Mouse (Mus musculus) urinary bladder, adult 18-20 months (tissue): ENCODE measurements around the gene Efna5.

Source experiments
- DNase-seq, 2 experiments: peaks; one replicate each; pipeline ENCODE4 v3.0.0; 2022; ENCODE audit warnings: low spot score in 2 of 2, mixed read lengths in 2 of 2

The Efna5 gene

DNA sequence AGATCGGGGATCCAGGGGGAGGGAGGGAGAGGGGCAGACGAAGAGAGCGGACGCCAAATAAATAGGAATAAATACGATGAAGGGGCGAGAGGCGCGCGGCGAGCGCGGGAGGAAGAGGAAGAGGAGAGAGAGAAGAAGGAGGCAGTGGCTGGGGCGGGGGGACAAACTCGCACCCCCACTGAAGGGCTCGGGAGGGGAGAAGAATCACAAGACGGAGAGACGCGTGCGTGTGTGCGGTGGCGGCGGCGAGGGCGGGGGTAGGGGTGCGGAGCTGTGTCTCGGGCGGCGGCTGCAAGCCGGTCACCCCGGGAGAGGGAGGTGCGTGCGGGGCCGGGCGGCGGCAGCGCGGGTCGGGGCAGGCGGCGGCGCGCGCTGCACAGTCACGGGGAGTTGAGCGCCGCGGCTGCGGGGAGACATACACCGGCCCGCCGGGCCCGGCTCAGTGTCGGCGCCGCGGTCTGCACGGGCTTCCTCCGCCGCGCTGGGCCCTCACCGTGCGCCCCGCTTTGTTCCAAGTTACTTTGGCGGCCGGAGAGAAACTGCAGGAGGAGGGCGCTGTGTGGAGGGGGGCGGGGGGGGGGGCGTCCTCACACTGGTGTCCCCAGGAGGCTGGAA is at the start of gene Efna5:
Gene Efna5, minus strand, starts transcription at position 142 of the 615 bp plus-strand sequence.
- peak; percentile 30 to 57 for DNase-seq

DNA sequence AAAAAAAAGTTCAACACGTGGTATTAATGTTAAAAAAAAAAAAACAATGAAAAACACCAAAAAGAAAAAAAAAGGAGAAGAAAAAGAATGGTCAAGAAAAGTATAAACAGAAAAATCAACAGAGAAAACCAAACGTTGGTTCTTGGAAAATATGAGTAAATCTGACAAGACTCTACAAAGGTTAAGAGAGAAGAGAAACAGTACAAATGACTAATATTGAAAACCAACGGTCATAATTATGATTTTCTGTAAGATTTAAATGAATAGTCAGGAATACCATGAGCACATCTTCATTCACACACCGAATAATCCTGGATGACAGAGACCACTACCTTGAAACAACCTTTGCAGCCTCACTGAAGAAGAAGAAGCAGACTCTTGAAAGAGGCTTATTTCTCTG is 34.2 kb upstream of the Efna5 start:
- no peak for DNase-seq

DNA sequence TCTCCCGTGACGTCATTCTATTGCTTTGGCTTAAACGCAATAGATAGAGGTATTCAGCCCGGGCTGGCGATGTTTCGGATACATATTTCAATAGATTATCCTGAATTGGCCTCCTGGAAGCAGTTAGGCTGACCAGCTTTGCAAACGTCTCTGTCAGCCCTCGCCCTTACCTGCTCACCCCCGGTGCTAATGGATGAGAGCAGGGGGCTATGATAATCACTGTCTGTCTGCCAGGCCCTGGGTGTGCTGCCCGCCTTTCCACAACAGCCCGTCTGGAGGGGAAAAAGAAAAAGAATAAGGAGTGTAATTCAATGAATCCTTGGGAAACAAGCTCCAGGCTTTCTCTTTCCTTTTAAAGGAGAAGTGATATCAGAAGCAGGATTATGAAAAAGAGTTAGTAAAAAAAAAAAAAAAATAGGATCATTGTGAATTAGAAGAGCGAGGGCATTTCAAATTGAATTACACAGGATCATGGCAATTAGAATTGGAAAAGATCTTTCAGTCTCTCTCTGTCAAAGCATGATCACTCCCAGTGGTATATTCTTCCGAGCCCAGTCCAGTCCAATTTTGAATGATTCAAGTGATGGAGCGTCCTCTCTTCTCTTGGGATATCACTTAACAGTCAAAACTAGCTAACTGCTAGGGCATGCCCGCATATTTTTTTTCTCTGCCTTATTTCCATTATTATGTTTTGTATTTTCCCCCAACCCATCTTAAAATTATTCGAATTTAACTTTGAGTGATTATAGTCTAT is 24.8 kb upstream of the Efna5 start:
- no peak for DNase-seq

DNA sequence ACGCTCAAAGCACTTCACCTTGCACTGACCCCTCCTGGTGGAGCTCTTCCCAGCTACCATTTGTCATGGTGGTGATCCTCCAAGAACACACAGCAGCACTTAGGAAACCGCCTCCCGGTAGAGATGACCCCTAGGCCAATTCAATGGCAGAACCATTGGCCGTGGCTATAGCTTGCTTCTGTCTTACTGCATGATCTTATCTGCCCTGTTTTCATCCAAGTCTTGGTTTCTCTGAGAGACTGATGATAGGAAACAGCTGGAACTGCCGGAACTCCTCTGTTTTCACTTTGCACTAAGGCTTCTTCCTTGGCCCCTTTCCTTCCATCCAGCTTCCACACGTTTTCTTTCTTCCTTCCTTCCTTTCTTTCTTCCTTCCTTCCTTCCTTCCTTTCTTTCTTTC is 17.9 kb upstream of the Efna5 start:
- DNase-seq: no peak

DNA sequence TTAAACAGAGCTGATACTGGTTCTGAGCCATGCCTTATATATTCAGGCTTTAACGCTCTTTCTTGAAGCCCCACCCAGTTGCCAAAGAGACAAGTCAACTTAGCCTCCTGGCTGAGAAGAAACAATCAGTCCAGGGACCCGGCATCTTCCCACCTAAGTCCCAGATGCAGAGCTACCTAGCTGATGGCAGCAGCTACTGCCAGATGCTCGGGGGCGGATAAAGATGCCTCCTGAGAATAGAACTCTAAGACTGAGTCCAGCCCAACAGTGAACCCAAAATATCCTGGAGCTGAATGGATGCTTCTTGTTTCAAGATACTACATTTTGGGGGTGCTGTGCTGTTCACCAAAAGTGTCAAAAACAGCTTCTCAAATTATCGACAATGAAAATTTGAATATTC is 8.9 kb upstream of the Efna5 start:
- no peak for DNase-seq

DNA sequence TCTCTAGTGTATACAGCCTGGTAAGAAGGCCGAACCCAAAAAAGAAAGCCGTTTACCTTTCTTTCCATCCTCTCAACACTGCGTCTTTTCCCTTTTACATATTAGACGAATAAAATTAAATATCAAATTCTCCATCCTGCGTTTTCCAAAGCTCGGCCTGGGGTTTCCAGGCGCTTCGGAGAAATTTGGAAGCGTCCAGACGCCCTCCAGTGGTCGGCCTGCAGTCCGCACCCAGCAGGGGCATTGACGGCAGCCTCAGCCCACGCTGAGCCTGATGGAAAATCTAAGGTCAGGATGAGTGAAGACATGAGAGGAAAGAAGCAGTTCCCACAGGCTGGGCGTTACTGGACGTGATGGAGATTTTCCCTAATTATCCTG is 3.0 kb upstream of the Efna5 start:
- peak; percentile 63 to 67 for DNase-seq

DNA sequence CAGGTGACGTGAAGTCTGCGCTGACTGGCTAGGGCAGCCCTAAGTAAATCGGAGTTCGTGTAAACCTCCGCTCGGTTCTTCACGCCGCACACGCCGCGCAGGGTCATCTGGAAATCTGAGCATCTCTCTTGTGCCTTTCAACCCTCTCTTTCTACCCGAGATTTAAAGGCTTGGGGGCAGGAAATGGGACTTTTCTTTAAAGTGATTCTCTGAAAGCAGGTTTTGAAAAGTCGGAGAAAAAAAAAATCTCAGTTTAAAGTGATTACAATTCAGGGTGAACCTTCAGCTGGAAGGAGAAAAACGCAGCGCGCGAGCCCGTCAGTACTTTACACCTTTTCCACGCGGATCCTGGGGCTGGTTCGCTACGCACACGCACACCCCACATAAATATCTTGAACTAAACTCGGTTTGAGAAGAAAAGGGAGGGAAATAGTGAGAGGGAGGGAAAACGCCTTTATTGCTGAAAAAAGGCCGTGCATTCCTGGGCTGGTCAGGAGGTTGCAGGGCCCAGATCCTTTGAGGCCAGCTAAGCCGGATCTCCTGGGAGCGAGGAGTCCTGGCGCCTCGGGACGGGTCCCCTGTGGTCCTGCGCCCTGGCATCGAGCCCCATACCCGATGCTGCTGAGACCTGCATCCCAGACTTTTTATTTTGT is 2.5 kb upstream of the Efna5 start:
- peak in 1 of 2 experiments; percentile 35 for DNase-seq

DNA sequence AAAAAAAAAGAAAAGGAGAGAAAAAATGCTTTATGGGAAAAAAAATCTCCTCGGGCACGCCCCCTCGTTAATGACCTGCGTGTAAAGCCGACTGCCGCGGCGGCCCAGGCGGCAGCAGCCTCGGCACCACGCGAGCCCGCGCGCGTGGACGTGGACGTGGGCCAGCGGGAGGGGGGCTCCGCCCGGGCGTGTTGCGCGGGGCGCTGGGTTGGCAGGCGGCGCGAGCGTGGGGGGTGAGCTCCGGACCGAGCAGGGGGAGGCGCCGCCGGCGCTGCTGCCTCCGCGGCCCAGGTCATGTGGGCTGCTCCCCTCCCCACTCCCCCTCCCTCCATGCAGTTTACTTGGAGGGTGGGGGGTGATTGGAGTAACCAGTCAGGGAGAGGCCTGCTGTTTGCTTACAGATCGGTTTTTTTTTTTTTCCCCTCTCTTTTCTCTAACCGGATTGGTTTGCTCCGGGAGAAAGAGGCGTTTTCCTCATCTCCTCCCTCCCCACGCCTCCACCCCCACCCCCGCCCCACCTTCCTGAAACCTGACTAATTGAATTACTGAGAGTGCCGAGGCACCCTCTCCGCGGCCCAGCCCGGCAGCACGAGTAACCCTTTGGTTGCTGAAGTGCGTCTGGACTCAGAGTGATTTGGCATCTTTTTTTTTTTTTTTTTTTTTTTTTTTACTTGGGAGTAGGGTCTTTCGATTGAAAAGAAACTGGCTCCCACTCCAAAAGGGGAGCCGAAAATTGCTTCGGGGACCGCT is 1.8 kb upstream of the Efna5 start:
- DNase-seq: peak; percentile 86 to 88

DNA sequence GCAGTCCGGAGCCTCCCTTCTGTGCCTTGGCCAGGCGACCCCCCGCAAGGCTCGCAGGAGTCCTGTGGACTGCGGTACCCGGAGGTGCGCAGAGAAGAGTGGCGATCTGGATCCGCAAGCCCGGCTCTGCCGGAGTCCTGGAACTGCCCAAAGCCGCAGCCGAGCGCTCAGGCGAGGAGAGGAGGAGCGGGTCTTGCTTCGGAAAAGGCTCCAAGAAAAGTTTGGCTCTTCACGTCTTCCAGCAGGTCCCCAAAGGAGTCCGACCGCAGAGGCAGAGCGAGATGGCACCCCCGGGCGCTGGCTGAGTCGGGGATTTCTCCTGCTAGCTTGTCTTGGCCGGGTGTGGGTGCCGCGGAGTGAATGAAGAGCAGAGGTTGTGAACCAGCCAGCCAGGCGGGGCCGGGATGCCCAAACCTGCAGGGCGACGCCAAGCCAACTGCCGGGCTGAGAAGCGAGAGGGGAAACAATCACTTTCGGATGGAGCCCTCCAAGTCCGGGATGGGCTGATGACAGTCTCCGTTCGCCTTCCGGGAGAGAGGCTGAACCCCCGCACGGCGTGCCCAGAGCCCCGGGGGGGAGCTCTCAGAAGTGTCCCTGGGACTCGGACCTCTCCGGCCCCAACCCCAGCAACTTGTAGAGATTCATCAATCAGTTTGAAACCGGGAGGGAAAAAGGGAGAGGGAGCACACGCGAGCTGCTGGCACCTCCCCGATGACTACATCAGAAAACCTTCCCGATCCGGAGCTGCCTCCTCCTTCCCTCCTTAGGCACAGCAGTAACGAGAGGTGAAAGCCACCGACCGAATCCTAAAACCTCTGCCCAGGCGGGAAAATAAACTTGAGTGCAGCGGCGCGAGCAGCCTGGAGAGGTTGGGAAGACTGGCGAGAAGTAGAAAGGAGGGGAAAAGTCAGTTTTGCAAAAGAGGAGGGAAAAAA is 941 bp upstream of the Efna5 start:
- peak; percentile 63 to 78 for DNase-seq

DNA sequence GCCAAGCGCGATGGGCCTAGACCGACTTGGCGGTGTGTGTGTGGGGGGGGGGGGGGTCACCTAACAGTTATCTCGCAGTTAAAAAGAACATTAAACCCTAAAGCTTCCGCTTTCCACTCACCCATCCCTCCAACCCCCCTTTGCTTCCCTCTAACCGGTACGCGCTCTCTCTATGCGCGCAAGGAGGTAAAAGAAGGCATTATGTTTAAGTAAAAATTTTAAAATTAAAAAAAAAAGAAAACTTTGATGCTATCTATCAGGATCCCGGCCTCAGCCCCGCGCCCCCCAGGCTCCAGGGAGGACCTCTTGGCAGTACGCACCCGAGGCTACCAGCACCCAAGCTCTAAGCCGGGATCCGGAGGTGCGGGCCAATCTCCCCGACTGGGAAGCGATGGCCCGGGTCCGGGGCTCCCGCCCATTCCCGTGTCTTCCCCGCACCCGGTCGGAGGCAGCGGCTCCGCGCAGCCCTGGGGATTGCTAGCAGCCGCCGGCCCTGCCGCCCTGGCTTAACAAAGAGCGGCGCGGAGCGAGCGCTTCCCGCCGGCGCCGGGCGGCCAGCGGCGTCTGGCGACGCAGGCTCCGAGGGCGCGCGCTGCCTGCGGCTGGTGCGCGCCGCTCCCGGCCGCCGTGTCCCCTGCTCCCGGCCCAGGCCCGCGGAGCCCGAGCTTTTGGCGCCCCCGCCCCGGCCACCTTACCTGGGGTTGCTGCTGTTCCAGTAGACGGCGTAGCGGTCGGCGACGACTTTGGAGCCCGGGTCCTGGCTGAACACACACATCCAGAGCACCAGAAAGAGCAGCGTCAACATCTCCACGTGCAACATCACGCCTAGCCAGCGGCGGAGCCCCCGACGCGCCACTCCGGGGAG is 574 bp downstream of the Efna5 start:
- DNase-seq: peak; percentile 21 to 71

DNA sequence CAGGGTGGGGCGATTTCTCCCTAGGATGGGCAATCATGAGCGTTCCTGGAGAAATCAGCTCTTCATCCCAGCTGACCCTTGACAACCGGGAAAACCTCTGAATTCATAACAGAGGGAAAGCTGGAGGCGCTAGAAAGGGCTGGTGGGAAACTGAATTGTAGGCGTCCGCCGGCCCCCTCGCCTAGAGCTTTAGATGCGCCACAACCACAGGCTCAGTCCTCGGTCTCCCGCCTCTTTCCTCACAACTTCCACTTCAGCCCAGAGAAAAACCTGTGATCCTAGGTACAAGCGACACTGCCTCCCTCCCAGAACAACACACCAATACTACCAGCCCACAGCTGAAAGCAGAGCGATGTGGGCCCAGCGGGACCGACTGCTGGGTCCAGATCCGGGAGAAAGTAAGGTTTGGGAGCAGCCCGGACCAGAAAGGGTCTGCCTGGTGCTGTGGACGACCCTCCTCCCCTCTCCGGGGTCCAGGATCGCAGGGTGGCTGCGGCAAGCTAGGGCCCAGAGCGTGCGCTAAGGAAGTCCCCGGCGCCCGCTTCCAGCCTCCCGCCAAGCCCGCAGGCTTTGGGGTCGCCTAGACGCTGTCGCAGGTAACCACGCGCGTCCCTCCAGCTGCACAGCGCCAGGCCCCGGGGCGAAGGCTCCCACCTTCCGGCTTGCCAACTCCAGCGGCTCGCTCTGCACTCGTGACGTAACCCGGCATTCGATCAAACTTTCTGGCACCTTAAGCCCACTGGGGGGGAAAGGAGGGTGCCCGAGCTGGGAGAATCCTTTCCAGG is 1.4 kb downstream of the Efna5 start:
- DNase-seq: peak; percentile 23 to 60

DNA sequence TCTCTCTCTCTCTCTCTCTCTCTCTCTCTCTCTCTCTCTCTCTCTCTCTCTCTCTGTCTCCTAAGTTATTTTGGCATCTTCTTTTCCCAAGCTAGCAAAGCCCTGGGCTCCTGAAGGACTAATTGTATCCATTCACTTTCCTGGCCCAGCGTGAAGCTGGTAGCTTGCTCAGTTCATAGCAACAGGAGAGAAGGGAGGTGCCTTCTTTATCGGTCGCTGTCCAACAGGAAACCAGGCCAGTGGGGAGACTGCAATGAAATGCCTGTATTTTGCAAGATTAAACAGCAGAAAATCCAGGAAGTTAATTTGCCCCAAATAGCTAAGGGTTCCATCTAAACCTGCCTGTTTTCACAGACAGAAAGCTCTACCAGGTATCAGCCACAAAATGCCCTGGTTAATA is 5.4 kb downstream of the Efna5 start:
- no peak for DNase-seq

DNA sequence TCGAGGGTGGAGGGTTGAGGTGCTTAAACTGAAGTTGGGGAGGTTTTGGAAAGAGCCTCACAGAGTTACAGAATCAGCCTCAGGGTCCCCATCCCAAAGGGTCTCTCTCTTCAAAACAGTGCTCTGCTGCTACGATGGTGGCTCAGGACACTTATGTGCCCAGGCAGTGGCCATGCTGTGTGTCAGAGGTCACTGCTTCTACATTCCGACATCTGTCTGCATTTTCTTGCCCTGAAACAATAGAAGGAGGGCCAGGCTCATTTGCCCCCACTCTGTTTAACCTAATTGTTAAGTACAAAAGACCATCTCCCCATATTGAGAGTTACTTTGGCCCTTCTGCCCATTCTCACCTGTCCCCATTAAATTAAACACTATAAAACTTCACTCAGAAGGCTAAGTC is 9.2 kb downstream of the Efna5 start:
- DNase-seq: no peak

DNA sequence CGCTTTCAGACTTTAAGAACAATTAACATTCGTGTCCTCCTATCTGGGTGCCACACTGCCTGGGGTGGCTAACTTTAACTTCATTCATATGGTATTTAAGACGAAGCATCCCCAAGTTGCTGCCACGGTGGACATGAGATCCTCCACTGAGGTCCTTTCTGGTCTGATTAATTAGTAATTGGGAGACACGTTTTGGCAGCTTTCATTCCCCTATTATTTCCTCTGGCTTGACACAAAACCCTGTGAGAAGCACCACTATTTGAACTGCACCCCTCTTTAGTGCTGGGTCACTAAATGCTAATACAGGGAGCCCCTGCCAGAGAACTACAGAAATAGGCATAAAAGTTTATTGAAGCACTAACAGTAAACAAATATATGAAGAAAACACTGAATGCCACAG is 9.9 kb downstream of the Efna5 start:
- no peak for DNase-seq

DNA sequence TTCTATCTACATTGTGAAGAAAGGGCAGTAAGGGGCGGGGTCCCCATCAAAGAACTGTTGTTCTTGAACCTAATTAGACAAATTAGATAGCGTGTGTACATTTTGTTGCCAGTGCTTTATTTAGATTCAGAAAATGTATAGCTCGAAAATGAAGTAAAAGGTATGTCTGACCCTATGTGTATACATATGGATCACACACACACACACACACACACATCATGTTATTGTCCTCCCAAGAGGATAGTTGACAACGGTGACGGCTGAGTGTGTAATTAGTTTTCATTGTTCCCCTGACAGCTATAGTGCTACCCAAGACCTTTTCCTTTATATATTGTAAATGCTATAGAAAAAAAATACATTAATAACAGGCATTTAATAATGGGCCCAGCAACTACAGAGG is 10.7 kb downstream of the Efna5 start:
- DNase-seq: no peak

DNA sequence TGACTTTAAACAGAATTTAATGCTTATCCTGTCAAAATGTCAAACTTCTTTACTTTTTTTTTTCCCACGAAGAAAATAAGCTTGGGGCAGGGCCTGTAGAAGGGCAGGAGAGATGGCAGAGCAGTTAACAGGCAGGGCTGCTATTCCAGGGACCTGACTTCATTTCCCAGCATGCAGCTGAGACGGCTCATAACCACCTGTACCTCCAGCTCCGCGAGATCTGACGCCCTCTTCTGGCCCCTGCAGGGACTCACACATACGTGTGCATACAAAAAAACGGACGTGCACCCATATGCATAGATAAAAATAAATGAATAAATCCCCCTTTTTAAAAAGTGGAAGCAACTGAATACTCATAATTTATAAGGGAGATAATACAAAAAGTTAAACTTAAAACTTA is 16.2 kb downstream of the Efna5 start:
- DNase-seq: no peak

DNA sequence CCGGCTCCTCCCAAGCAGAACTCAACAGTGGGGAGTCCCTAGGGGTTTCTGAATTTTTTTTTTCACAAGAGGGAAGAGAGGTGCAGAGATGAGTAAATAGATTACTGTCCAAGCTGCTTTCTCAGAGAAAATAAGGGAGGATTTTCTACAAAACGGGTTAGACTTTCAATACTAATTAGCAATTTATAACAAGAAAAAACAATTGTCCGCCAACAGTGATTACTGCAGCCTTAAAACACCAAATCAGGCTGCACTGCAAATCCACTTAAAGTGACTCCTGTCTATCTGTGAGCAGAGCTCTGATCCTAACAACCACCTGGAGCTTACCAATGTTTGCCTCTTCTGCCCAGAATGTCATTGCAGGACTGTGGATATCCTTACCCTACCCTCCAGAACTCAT is 18.1 kb downstream of the Efna5 start:
- no peak for DNase-seq

DNA sequence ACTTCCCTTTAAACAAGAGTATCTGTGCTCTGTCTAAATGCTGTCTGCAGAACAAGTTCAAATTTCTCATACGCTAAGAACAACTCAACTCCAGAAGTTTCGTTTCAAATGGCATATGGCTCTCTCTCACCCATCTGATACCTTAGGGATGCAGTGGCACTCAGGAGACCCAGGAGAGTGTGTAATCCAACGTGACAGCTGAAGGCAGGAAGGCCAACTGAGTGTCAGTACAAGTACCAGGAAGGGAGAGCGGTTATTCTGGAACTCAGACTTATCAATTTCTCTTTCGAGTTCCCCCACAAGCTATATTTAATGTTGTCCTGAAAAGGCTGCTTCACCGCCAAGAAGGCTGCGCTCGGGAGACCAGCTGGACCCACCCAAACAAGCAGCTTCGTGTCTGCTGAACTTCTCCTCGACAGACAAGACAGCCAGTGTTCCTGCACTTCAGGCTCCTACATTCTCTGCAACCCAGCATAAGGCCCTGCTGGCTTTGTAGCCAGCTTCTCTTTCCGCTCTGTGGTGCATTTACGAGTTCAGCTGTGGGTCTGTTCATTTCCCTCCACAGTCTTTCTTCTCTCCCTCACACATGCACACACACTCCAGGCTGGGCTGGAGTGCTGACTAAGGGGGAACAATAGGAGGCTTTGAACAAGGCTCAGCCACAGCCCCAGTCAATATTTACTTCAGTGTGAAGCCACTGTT is 18.7 kb downstream of the Efna5 start:
- no peak for DNase-seq

DNA sequence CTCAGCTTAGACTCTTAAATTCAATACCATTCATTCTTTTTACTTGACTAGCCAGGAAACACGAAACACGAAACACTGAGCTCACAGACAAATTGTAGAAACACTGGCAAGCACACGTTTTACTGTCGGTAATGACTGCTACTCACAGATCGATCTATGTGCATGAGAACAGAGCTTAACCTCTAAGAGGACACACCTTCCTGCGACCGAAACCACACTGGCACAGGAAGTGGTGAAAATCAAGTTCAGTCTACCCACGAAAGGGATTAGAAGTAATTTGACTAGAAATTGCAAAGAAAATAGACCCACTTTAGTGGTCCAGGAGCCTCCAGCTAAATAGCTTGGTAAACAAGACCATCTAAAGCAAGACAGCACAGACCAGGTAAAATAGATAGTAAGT is 23.8 kb downstream of the Efna5 start:
- no peak for DNase-seq
